Mouse (Mus musculus): ENCODE measurements around the gene Mipol1.

The Mipol1 gene

DNA sequence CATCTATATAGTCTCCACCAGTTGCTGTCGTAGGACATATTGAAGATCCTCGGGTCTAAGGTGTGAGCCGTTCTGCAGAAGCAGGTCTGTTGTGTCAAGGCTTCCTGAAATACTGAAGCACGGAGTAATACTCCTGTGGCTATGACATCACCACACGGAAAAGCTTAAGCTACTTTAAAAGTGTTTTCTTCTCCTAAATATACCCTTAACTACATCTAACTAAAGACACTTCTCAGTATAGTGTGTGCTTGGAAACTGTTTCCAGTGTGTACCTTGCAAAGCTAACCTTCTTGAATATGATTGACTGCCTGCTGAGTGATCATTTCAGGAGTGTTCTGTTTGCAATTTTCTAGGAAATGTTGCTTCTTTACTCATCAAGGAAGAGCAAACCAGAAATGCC, 281.3 kb downstream of the Mipol1 start:
- in situ Hi-C loops (cut with MboI, MseI) = no loop called here

DNA sequence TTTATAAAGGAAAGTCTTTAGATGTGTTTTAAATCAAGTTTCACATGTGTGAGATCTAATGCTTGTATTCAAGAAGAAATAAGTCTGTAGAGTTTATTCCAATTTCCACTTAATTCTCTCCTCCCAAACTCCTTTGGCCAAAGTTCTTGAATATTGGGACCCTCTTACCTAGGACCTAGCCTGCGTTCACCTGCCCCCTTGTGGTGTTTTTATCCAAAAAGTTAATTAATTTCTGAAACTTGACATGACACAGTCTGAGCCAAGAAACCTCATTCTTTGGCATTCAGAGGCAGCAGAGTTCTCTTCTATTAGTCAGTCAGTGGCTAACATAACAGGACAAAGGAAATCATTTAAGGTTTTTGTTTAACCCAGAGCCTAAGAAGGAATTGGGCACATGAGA, 284.3 kb downstream of the Mipol1 start:
- in situ Hi-C loops (cut with MboI, MseI) = no loop called here

- in situ Hi-C loops (cut with MboI, MseI) = no loop called here
These were observed 285.6 kb downstream of the Mipol1 start for GRCm38 (mm10) chr12:57515702-57516377.

DNA sequence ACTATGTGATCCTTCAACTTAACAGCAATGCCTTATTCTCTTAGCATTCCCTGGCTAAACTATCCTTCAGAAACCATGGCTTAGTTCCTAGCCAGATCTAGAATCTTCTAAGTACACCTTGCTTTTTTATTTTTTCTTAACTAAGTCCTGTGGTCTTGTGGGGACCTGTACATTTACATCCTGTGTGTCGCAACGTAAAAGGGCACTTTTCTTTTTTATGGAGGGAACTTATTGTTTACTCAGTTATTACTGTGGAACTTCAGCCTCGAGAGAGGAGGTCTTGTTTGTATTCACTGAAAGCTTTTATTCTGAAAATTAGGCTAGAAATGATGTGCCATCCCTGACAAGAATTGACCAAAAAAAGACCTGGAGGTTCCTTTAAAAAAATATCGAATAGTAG, 298.1 kb downstream of the Mipol1 start:
- in situ Hi-C loops (cut with MboI, MseI) = loop anchor here (25.0 kb wide), 1 partner anchor 266 kb away; no protein-coding TSS in a partner anchor

GRCm38 (mm10) chr12:57530474-57530873, 300.2 kb downstream of the Mipol1 start:
- in situ Hi-C loops (cut with MboI, MseI) = loop anchor here (10.0 to 25.0 kb wide), 2 partner anchors 268 to 996 kb away; partner anchors contain the start of gene Nkx2-1

DNA sequence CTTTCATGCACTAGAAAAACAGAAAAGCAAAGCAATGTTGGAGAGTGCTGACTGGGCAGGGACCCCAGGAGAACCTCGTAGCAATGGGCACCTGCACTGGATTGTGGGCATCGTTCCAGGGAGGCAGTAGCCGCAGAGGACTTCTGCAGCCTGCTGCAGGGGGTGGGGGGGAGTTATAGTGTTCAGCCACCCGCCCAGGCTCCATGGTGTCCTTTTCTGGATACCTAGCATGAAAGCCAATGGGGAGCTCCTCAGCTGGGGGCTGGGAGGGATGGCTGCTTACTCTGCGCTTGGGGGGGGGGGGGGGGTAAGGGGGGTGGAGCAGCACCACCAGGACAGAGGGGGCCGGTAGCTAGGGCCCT, 304.3 kb downstream of the Mipol1 start:
- in situ Hi-C loops (cut with MboI, MseI) = loop anchor here (10.0 to 25.0 kb wide), 2 partner anchors 272 to 1000 kb away; partner anchors contain the start of gene Nkx2-1

- in situ Hi-C loops (cut with MboI, MseI) = loop anchor here (10.0 to 25.0 kb wide), 2 partner anchors 273 to 1000 kb away; partner anchors contain the start of gene Nkx2-1
These were observed 304.8 kb downstream of the Mipol1 start for GRCm38 (mm10) chr12:57534879-57535611.

DNA sequence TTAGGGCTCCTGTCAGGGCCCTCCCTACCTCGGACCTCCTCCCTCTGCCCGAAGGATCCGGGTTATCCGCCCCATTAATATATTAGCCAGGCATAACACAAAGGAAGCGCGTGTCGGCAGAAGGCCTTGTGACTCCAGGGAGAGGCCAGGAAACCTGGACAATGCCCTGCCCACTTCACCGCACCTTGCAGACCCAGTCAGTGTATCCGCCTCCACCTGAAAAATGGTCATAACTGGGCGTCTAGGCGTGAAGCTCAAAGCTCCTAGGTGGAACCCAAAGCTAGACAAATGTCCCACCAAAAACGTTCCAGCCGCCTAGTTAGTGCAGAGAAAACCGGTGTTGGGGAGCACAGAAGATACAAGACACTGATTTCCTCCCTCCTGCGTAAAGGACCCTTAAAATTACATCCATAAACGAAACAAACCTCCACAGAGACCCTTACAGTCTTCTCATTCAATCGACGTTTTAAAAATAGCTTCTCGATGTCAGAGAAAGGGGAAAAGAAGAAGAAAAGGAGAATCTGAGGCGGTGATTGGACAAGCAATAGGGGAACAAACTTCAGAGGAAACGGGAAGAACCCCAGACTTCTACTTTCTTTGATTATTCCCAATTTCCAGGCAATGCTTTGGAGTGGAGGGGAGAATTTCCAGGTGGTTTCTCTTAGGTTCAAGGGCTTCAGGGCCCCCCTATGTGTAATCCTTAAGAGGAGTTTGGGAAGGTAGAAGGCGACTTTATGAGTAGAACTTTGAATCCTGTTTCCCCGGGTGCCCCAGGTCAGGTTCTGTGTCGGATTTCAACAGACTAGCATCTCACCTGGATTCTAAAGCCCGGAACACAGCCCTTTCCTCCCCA, 306.1 kb downstream of the Mipol1 start:
- in situ Hi-C loops (cut with MboI, MseI) = loop anchor here (10.0 to 25.0 kb wide), 2 partner anchors 274 to 1001 kb away; partner anchors contain the start of gene Nkx2-1

DNA sequence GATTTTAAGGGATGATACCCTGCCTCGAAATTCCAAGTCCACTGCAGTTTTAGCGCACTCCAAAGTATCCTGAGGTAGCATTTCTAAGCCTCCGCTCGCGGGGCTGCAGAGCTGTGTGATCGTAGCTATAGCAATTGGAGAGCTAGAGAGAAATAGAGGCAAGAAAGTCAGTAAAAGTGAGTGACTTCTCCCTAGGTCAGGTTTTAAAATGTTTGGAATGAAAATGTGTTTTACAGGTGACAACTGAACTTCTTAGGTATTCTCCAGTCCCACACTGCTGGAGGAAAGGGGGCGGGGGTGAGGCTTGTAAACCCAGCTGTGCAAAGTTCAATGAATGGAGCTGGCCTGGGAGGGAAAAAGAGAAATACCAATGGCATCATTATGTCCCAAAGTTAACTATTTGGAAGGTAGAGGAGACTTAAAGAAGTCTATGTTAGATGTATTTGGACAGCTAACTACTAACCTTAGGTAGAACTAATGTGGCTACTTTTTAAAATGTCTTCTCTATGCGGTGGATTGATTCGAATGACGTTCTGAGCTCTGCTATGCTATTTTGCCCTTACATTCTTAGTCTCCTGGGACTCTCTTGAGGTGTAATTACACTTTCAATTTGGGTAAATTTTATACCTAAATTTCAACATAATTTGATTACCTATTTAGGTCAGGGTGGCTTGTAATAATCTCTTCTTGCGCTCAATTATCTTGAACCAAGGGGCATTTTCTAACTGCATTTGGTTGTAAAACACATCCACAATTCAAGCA, 306.9 kb downstream of the Mipol1 start:
- in situ Hi-C loops (cut with MboI, MseI) = loop anchor here (10.0 to 25.0 kb wide), 2 partner anchors 275 to 1002 kb away; partner anchors contain the start of gene Nkx2-1

- in situ Hi-C loops (cut with MboI, MseI) = loop anchor here (10.0 to 25.0 kb wide), 2 partner anchors 276 to 1003 kb away; partner anchors contain the start of gene Nkx2-1
These were observed 307.8 kb downstream of the Mipol1 start for GRCm38 (mm10) chr12:57537791-57538587.

DNA sequence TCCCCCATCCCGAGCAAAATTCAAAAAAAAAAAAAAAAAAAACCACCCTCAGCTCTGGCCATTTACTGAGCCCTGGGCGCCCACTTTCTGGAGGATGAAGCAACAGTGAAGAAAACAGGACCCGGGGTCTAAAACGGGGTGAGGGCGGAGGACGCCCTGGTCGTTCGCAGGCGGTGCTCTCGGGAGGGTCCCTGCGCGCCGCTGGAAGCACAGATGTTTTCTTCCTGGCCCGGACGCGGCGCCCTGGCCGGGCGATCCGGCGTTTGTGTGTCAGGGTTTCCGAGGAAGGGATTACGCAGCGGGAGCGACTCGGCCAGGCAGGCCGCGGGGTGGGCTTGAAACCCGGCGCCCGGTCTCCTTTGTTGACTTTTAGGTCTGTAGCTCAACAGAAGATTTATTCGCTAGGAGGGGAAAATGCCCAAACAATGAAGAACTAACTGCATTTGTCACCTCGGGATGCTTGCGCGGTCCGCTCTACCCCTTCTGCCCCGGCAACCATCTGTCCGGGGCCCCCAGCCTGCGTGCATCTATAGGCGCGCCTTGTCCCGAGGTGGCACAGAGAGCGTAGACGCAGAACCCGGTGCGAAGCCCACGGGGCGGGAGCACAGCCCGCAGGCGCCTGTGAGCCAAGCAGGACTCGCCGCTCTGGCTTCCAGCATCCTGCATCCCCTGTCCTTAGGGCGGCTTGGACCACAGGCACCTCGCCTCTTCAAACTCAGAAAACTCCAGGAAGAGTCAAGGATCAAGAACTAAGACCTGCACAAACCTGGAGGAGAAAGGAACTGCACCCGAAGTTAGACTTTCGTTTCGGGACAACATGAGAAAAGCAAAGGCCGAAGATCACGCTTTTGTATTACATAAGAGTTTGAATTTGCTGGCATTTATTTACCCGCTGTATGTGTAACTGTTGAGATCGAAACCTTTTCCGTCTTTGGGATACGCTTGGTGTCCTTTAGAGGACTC, 308.6 kb downstream of the Mipol1 start:
- in situ Hi-C loops (cut with MboI, MseI) = loop anchor here (10.0 to 25.0 kb wide), 2 partner anchors 277 to 1004 kb away; partner anchors contain the start of gene Nkx2-1

DNA sequence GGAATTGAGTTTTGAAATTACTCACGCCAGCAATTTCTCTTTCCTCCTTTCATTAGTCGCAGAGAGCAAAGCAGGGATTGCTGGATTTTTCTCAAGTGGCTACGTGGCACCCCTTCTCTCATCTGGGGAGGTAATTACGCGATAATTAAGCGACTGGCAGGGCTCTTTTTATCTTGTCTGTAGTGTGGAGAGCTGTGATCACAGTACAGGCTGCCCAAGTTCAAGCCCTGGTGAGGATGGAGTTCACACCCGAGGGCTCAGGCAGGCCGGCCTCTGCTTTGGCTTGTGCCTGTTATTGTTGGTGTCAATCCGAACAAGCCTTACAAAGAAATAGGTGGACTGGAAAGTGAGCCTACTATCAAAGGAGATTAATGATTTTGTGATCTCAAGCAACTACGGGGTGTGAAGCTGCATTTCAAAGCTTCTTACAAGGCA, 309.3 kb downstream of the Mipol1 start:
- in situ Hi-C loops (cut with MboI, MseI) = loop anchor here (10.0 to 25.0 kb wide), 2 partner anchors 277 to 1005 kb away; partner anchors contain the start of gene Nkx2-1

GRCm38 (mm10) chr12:57541118-57541517, 310.9 kb downstream of the Mipol1 start:
- in situ Hi-C loops (cut with MboI, MseI) = loop anchor here (10.0 to 25.0 kb wide), 2 partner anchors 279 to 846 kb away; partner anchors contain the start of gene Pax9

GRCm38 (mm10) chr12:57541931-57542745, 311.9 kb downstream of the Mipol1 start:
- in situ Hi-C loops (cut with MboI, MseI) = loop anchor here (10.0 to 25.0 kb wide), 2 partner anchors 280 to 847 kb away; partner anchors contain the start of gene Pax9

DNA sequence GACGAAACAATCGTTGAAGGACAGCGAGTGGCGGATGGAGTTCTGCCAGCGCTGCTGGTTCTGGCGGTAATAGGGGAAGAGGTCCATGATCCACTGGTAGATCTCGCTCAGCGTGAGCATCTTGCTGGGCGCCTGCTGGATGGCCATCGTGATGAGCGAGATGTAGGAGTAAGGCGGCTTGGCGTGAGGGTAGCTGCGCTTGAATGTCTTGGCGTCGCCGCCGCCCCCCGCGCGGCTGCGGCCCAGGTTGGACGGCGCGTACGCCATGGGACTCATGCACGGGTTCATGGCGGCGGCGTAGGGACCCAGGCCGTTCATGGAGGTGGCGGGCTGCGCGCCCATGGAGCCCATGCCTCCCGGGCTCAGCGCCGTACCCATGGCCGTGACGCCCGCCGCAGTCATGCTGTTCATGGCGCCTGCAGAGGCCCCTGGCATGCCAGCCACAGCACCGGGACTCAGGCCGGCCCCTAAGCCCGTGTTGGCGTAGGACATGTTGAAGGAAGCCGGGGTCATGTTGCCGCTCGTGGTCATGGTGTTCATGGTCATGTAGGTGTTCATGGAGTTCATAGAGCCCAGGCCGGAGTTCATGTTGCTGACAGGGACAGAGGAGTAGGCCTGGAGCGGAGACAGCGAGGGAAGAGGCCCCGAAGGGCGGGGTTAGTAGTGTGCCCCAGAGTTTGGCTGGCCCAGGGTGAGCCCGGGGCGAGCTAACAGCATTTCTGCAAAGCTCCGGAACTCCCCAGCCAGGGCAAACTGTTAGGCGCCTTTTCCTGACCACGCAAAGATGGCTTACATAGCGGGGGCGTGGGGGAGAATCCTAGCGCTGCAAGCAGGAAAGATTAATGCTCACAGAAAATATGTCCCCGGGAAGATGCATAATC, 312.8 kb downstream of the Mipol1 start:
- in situ Hi-C loops (cut with MboI, MseI) = loop anchor here (10.0 to 25.0 kb wide), 2 partner anchors 281 to 848 kb away; partner anchors contain the start of gene Pax9

DNA sequence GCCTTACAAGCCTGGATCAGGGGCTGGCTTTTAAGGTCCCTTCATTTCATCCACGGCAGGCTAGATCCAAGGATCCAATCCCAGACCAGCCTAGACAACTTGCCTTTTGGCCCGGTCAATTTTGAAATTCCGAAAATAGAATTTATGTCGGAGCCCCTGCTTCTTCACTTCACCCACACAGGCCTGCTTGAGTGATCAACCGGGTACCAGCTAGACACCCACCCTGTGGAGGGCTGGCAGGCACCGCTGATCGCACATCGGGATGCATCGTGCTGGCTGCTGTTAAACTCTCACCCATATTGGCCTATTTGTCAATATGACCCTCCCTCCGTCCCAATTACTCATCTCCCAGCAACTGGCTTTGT, 313.4 kb downstream of the Mipol1 start:
- in situ Hi-C loops (cut with MboI, MseI) = loop anchor here (10.0 to 25.0 kb wide), 2 partner anchors 281 to 849 kb away; partner anchors contain the start of gene Pax9

Data from T-helper 2 cell (primary cell).